Mouse (Mus musculus): ENCODE data around the gene Pik3ap1. TPM values are rescaled to one million over a fixed set of nuclear protein-coding genes. Genes with fewer than 3 reads are reported as not detected.

Gene Pik3ap1
- total and polyA plus RNA-seq, 3 experiments: 1.3 to 2.0 (median 2.0) TPM

- no peaks in the 10 kb centered on the region for H3K79me2 ChIP-seq (replicated peaks; ENCODE audit: control insufficient read depth, insufficient read depth, low read length)
- no peak for TF ChIP-seq CTCF (IDR thresholded peaks at IDR 0.05)
- no peak for TF ChIP-seq EP300 (IDR thresholded peaks at IDR 0.05; ENCODE audit: insufficient read depth, low read depth, low read length)
- TF ChIP-seq POLR2A (IDR thresholded peaks at IDR 0.05; ENCODE audit: insufficient read depth, low read depth, low read length): no peak
- no peaks in the 10 kb centered on the region for H3K36me3 ChIP-seq (ENCODE audit: control insufficient read depth, insufficient read depth, low read length)
- no peaks in the 10 kb centered on the region for H3K27me3 ChIP-seq (ENCODE audit: control insufficient read depth, insufficient read depth, low read length)
- DNase-seq: no peak
- WGBS: 81% methylated on average over 16 of the region's 16 CpGs
- H3K9ac ChIP-seq (ENCODE audit: low read depth, low read length): no peak overlapping the region
- intact Hi-C loops (cut with DNase I): no loop called here
- H3K4me1 ChIP-seq (ENCODE audit: control insufficient read depth, insufficient read depth, low read length): no peaks in the 10 kb centered on the region
- no peak overlapping the region for H3K4me3 ChIP-seq
- H3K27ac ChIP-seq: no peak overlapping the region
Observed at GRCm38 (mm10) chr19:41366192-41366853, 18.6 kb downstream of the Pik3ap1 start.

- TF ChIP-seq EP300 (IDR thresholded peaks at IDR 0.05; ENCODE audit: insufficient read depth, low read depth, low read length) (no peak), CTCF (IDR thresholded peaks at IDR 0.05) (no peak), POLR2A (IDR thresholded peaks at IDR 0.05; ENCODE audit: insufficient read depth, low read depth, low read length) (no peak)
- intact Hi-C loops (cut with DNase I): no loop called here
- no peaks in the 10 kb centered on the region for H3K79me2 ChIP-seq (replicated peaks; ENCODE audit: control insufficient read depth, insufficient read depth, low read length)
Observed at GRCm38 (mm10) chr19:41365570-41365969, 19.3 kb downstream of the Pik3ap1 start.

DNA sequence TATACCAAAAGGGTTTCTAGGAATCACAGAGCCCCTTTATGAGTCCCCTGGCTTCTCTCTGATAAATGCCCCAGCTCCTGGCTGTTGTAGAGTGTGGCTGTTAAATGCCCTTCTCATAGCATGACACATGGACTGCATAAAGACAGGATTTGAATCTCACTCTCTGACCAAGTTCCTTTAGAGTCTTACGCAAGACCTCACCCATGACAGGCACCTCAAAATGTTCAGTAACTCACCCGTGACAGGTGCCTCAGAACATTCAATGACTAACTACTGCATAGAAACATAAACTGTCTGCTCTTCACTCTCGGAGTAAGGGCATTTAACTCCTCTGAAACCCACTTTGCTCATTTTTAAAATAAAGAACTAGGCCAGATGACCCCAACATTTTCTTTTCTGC lies 20.4 kb downstream of the Pik3ap1 start:
- intact Hi-C loops (cut with DNase I): no loop called here
- H3K27ac ChIP-seq: no peak overlapping the region
- no peaks in the 10 kb centered on the region for H3K4me1 ChIP-seq (ENCODE audit: control insufficient read depth, insufficient read depth, low read length)
- 84% methylated on average over 3 of the region's 3 CpGs for WGBS
- H3K9ac ChIP-seq (ENCODE audit: low read depth, low read length): no peak overlapping the region
- no peaks in the 10 kb centered on the region for H3K36me3 ChIP-seq (ENCODE audit: control insufficient read depth, insufficient read depth, low read length)
- H3K79me2 ChIP-seq (replicated peaks; ENCODE audit: control insufficient read depth, insufficient read depth, low read length): no peaks in the 10 kb centered on the region
- H3K27me3 ChIP-seq (ENCODE audit: control insufficient read depth, insufficient read depth, low read length): no peaks in the 10 kb centered on the region
- DNase-seq: no peak
- TF ChIP-seq CTCF (IDR thresholded peaks at IDR 0.05): no peak
- TF ChIP-seq EP300 (IDR thresholded peaks at IDR 0.05; ENCODE audit: insufficient read depth, low read depth, low read length): no peak
- no peak for TF ChIP-seq POLR2A (IDR thresholded peaks at IDR 0.05; ENCODE audit: insufficient read depth, low read depth, low read length)
- H3K4me3 ChIP-seq: no peak overlapping the region

More at GRCm38 (mm10) chr19:41365570-41365969, 19.3 kb downstream of the Pik3ap1 start:
- Histone ChIP-seq H3K27me3 (ENCODE audit: control insufficient read depth, insufficient read depth, low read length) (no peaks in the 10 kb centered on the region), H3K4me1 (ENCODE audit: control insufficient read depth, insufficient read depth, low read length) (no peaks in the 10 kb centered on the region), H3K36me3 (ENCODE audit: control insufficient read depth, insufficient read depth, low read length) (no peaks in the 10 kb centered on the region), H3K4me3 (no peak overlapping the region), H3K9ac (ENCODE audit: low read depth, low read length) (no peak overlapping the region), H3K27ac (no peak overlapping the region)
- 82% methylated on average over 5 of the region's 5 CpGs for WGBS
- DNase-seq: no peak

DNA sequence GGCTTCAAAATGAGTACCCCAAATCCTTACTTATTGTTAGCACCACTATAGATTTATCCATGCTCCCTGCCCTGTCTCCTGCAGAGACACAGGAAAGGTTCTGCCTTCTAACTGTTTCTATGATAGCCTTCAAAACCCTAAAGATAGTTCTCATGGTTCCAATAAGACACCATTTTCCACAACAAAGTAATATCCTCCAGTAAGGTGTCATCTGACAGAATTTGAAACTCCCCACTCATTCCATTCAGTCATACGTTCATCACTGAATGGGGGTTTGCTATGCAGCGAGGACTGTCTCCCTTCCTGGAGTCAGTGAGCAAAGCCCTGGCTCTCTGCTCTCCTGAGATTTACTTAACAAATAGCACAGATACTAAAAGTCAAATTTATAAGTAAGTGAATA lies 21.9 kb downstream of the Pik3ap1 start:
- WGBS: 65% methylated on average over 2 of the region's 2 CpGs
- Histone ChIP-seq H3K4me1 (ENCODE audit: control insufficient read depth, insufficient read depth, low read length) (no peaks in the 10 kb centered on the region), H3K79me2 (replicated peaks; ENCODE audit: control insufficient read depth, insufficient read depth, low read length) (no peaks in the 10 kb centered on the region), H3K27me3 (ENCODE audit: control insufficient read depth, insufficient read depth, low read length) (no peaks in the 10 kb centered on the region), H3K36me3 (ENCODE audit: control insufficient read depth, insufficient read depth, low read length) (no peaks in the 10 kb centered on the region), H3K9ac (ENCODE audit: low read depth, low read length) (no peak overlapping the region), H3K27ac (no peak overlapping the region), H3K4me3 (no peak overlapping the region)
- no peak for DNase-seq
- intact Hi-C loops (cut with DNase I): no loop called here
- TF ChIP-seq CTCF (IDR thresholded peaks at IDR 0.05) (no peak), POLR2A (IDR thresholded peaks at IDR 0.05; ENCODE audit: insufficient read depth, low read depth, low read length) (no peak), EP300 (IDR thresholded peaks at IDR 0.05; ENCODE audit: insufficient read depth, low read depth, low read length) (no peak)

DNA sequence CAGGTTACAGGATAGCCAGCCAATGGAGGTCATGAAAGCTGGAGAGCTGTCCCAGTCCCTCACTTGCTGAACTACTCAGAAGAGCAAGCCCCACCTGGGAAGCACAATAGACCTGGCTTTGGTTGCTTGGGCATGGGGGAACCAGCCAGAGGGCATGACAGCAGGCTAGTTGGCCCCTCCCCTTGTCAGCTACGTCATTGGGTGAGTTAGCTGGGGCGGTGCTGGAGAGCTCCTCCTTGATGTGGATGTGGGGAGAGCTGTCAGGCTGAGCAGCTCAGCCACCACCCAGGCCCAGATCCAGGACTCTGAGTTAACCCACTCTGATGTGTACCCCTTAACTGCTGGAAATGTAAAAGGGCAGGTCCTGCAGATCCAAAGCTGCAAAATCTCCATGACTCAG lies 24.4 kb downstream of the Pik3ap1 start:
- Histone ChIP-seq H3K27ac (no peak overlapping the region), H3K27me3 (ENCODE audit: control insufficient read depth, insufficient read depth, low read length) (no peaks in the 10 kb centered on the region), H3K4me1 (ENCODE audit: control insufficient read depth, insufficient read depth, low read length) (no peaks in the 10 kb centered on the region), H3K4me3 (no peak overlapping the region), H3K36me3 (ENCODE audit: control insufficient read depth, insufficient read depth, low read length) (no peaks in the 10 kb centered on the region), H3K79me2 (replicated peaks; ENCODE audit: control insufficient read depth, insufficient read depth, low read length) (no peaks in the 10 kb centered on the region), H3K9ac (ENCODE audit: low read depth, low read length) (no peak overlapping the region)
- no peak for DNase-seq
- WGBS: 18% methylated on average over 2 of the region's 2 CpGs
- intact Hi-C loops (cut with DNase I): no loop called here
- TF ChIP-seq CTCF (IDR thresholded peaks at IDR 0.05): no peak
- TF ChIP-seq POLR2A (IDR thresholded peaks at IDR 0.05; ENCODE audit: insufficient read depth, low read depth, low read length): no peak

DNA sequence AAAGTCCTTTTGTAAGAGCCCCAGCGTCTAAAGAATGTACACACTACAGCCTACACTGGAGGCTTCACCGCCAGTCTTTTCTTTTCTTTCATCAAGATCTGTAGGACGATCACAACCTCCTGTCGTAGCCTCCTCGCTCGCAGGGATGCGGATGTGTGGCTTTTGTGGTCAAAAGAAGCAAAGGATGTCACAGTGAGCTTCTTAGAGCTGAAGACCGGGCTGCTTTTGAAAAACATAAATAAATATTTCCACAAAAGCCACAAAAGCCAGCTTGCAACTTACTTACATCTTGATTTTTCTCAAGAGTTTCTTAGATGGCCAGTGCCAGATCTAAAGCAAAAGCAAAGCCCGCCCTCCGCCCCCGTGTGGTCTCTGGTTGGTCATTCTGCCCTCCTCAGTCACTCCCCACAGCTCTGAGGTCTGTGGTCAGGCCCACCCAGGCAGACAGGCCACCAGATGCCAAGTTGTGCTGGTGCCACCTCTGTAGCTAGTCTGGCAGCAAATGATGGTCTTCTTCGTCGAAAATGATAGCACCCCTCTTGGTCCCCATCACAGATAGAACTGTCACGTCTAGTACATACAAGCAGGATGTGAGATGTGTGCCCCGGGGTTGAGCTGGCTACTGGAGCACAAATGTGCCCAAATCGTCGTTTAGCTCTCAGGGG lies 30.5 kb downstream of the Pik3ap1 start:
- intact Hi-C loops (cut with DNase I): no loop called here
- 79% methylated on average over 17 of the region's 17 CpGs for WGBS
- no peaks in the 10 kb centered on the region for H3K4me1 ChIP-seq (ENCODE audit: control insufficient read depth, insufficient read depth, low read length)
- no peaks in the 10 kb centered on the region for H3K36me3 ChIP-seq (ENCODE audit: control insufficient read depth, insufficient read depth, low read length)
- H3K27me3 ChIP-seq (ENCODE audit: control insufficient read depth, insufficient read depth, low read length): no peaks in the 10 kb centered on the region
- no peak for DNase-seq
- H3K4me3 ChIP-seq: no peak overlapping the region
- no peak overlapping the region for H3K9ac ChIP-seq (ENCODE audit: low read depth, low read length)
- no peaks in the 10 kb centered on the region for H3K79me2 ChIP-seq (replicated peaks; ENCODE audit: control insufficient read depth, insufficient read depth, low read length)
- TF ChIP-seq CTCF (IDR thresholded peaks at IDR 0.05) (no peak), EP300 (IDR thresholded peaks at IDR 0.05; ENCODE audit: insufficient read depth, low read depth, low read length) (no peak), POLR2A (IDR thresholded peaks at IDR 0.05; ENCODE audit: insufficient read depth, low read depth, low read length) (no peak)
- no peak overlapping the region for H3K27ac ChIP-seq
